Mouse (Mus musculus) ES-E14 (cell line): Measurements from ENCODE around the gene Med20. TPM values are rescaled to one million over a fixed set of nuclear protein-coding genes. Genes with fewer than 3 reads are reported as not detected.
"Not testable (repeated sequence)": the region's sequence is repeated elsewhere in the genome, so short reads cannot be mapped to it uniquely, and the experiment has no call there.

ENCODE experiments used
- DNase-seq: peaks from one replicate; pipeline ENCODE4 v3.0.0-alpha.2; 2013; ENCODE audit warnings: low read depth, low spot score
- H3K27ac ChIP-seq: 2 replicates; pipeline ENCODE4 v1.5.1; 2012; ENCODE audit warnings: low read depth, mild to moderate bottlenecking, low read length, moderate library complexity, mixed read lengths; ENCODE audit not compliant: poor library complexity, insufficient read depth, severe bottlenecking
- H3K36me3 ChIP-seq: 2 replicates; pipeline ENCODE4 v1.6.1; 2012; ENCODE audit warnings: mild to moderate bottlenecking, low read length, moderate library complexity, mixed read lengths; ENCODE audit not compliant: control insufficient read depth, poor library complexity, insufficient read depth, severe bottlenecking
- H3K4me1 ChIP-seq, 2 experiments: fragments of 150-350 bp in 1 of 2; sonication (generic) in 1 of 2; 2 replicates each; pipeline ENCODE4 v1.6.1; 2012; ENCODE audit warnings: low read length in 2 of 2, mild to moderate bottlenecking in 1 of 2, mixed read lengths in 1 of 2; ENCODE audit not compliant: control insufficient read depth in 2 of 2, insufficient read depth in 2 of 2, poor library complexity in 1 of 2
- H3K4me3 ChIP-seq, 2 experiments: fragments of 150-350 bp in 1 of 2; sonication (generic) in 1 of 2; 2 replicates each; pipeline ENCODE4 v1.5.1; 2012; ENCODE audit warnings: low read length in 2 of 2, low read depth in 1 of 2, mild to moderate bottlenecking in 1 of 2, mixed read lengths in 1 of 2; ENCODE audit not compliant: insufficient read depth in 1 of 2, poor library complexity in 1 of 2, severe bottlenecking in 1 of 2
- H3K9ac ChIP-seq: 2 replicates; pipeline ENCODE4 v1.6.1; 2012; ENCODE audit warnings: low read depth, mild to moderate bottlenecking, low read length, mixed read lengths; ENCODE audit not compliant: poor library complexity, insufficient read depth, severe bottlenecking
- H3K9me3 ChIP-seq: fragments of 150-350 bp; sonication (generic); 2 replicates; pipeline ENCODE4 v1.6.1; 2012; ENCODE audit warnings: low read depth, mild to moderate bottlenecking, low read length; ENCODE audit not compliant: control insufficient read depth, insufficient read depth
- CHD2 ChIP-seq: IDR thresholded peaks from 2 replicates; pipeline ENCODE4 v1.6.1; 2014; ENCODE audit warnings: mild to moderate bottlenecking, low read depth, low read length, inconsistent platforms
- HCFC1 ChIP-seq: IDR thresholded peaks from 2 replicates; pipeline ENCODE4 v1.6.1; 2012; ENCODE audit warnings: low read length, inconsistent platforms, borderline replicate concordance; ENCODE audit not compliant: insufficient read depth
- MAFK ChIP-seq: IDR thresholded peaks from 2 replicates; pipeline ENCODE4 v1.6.1; 2014; ENCODE audit warnings: mild to moderate bottlenecking, low read depth, low read length, inconsistent platforms; ENCODE audit not compliant: insufficient read depth
- ZC3H11A ChIP-seq: IDR thresholded peaks from 2 replicates; pipeline ENCODE4 v1.6.1; 2012; ENCODE audit warnings: low read depth, mild to moderate bottlenecking, inconsistent platforms, low read length, borderline replicate concordance
- ZNF384 ChIP-seq: IDR thresholded peaks from 2 replicates; pipeline ENCODE4 v1.6.1; 2012; ENCODE audit warnings: low read depth, low read length, inconsistent platforms
- in situ Hi-C, 2 experiments: fragments of 600-800 bp; cut with MboI; formaldehyde crosslinking; loops; one replicate each; pipeline ENCODE4 v1.15.1; 2025; ENCODE audit warnings: low sequenced_read_pairs in 2 of 2, inconsistent platforms in 1 of 2; ENCODE audit not compliant: unreplicated experiment in 2 of 2
- total RNA-seq: library from RNA; depleted of rRNA; stranded (reverse); fragments of 300-350 nt; gene quantifications from 2 replicates; pipeline ENCODE4 v1.2.3, GENCODE M21; 2012

Gene Med20
- total RNA-seq, 1 experiment = 43.4 TPM

DNA sequence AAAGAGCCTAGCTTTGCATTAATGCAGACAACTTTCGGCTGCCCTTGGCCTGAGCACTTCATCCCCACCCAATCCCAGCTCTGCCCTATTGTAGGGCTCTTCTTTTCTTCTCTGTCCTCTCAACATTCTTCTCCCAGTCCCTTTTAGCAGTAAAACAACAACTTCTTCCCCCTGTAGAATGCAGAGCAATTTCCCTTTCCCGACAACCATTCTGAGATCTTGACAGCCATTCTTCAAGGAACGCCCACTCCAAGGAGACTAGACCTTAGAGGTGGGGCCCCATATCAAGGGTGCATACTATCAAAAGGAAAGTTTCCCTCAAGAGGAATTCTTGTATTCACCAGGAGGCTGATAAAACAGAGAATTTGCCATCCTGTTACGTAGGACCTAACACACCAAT is 37.6 kb downstream of the Med20 start:
- TF ChIP-seq ZC3H11A = no peak
- no peak for TF ChIP-seq MAFK
- TF ChIP-seq HCFC1 = no peak
- no peak for TF ChIP-seq CHD2
- TF ChIP-seq ZNF384 = no peak
- no peak overlapping the region for H3K4me3 ChIP-seq
- H3K36me3 ChIP-seq = no peaks in the 10 kb centered on the region
- H3K9ac ChIP-seq = no peak overlapping the region
- in situ Hi-C loops = no loop called here
- peak overlapping the region; percentile 27; the same call in 1 of the 2 replicates for H3K27ac ChIP-seq
- DNase-seq = peak; percentile 56
- peaks cover 3% of the 10 kb centered on the region in 2 experiments; a peak in 1 of 4 replicates for H3K4me1 ChIP-seq
- H3K9me3 ChIP-seq = no peaks in the 10 kb centered on the region

DNA sequence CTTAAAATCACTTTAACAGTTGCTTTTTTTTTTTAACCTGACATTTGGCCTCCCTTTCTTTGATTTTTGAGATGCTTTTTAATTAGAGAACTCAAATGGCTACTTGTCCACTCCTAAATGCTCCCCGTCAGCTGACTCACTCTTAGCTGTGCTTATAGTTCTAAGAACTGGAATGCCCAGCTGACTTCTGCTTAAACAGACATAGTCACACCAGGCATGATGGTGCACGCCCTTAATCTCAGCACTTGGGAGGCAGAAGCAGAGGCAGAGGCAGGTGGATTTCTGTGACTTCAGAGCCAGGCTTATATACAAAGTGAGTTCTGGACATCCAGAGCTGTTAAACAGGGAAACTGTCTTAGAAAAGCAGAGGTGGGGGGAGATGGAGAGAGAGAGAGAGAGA is 40.6 kb downstream of the Med20 start:
- H3K9me3 ChIP-seq = no peaks in the 10 kb centered on the region
- no peak overlapping the region for H3K4me3 ChIP-seq
- no peaks in the 10 kb centered on the region for H3K36me3 ChIP-seq
- no peak for TF ChIP-seq ZNF384
- TF ChIP-seq ZC3H11A = no peak
- TF ChIP-seq CHD2 = no peak
- no peak for TF ChIP-seq HCFC1
- no peak for TF ChIP-seq MAFK
- in situ Hi-C loops = no loop called here
- H3K4me1 ChIP-seq = peaks cover 3 to 4% of the 10 kb centered on the region in 2 experiments; a peak in 3 of 4 replicates
- DNase-seq = no peak
- no peak overlapping the region for H3K27ac ChIP-seq
- no peak overlapping the region for H3K9ac ChIP-seq

DNA sequence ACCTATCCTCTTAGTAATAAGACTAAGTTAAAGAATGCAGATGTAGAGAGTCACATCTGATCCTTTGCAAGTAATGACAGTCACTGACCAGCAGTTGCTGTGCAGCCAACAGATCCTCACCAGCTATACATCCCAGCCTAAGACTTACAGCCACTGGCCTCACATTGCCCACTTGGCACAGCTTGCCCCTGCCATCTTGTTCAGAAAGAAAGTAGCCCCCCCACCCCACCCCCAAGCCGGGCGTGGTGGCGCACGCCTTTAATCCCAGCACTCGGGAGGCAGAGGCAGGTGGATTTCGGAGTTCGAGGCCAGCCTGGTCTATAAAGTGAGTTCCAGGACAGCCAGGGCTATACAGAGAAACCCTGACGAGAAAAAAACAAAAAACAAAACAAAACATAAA is 43.0 kb downstream of the Med20 start:
- H3K36me3 ChIP-seq, in situ Hi-C loops, H3K9me3 ChIP-seq, H3K9ac ChIP-seq, DNase-seq, H3K4me1 ChIP-seq, H3K4me3 ChIP-seq, H3K27ac ChIP-seq: not testable (repeated sequence)

DNA sequence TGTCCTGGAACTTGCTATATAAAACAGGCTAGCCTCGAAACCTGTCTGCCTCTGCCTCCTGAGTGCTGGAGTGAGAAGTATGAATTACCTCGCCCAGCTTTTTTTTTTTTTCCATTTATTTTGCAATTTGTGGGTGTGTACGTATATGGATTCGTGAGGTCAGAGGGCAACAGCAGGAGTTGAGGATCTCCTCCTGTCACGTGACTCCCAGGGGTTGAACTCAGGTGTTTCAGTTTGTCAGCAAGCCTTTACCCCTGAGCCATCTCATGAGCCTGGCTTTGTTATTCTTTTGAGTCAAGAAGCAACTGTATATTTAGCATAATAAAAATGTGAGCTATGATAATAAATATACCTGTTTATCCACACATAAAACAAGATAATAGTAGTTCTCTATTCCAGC is 44.3 kb downstream of the Med20 start:
- Histone ChIP-seq H3K27ac (no peak overlapping the region), H3K4me3 (no peak overlapping the region), H3K9me3 (no peaks in the 10 kb centered on the region), H3K4me1 (peaks cover 2 to 4% of the 10 kb centered on the region in 2 experiments; a peak in 3 of 4 replicates), H3K9ac (no peak overlapping the region), H3K36me3 (no peaks in the 10 kb centered on the region)
- TF ChIP-seq ZNF384 = 0 out of 2 replicates have a peak, but pooled peaks have one; percentile 6
- no peak for TF ChIP-seq HCFC1
- no peak for DNase-seq
- in situ Hi-C loops = no loop called here

DNA sequence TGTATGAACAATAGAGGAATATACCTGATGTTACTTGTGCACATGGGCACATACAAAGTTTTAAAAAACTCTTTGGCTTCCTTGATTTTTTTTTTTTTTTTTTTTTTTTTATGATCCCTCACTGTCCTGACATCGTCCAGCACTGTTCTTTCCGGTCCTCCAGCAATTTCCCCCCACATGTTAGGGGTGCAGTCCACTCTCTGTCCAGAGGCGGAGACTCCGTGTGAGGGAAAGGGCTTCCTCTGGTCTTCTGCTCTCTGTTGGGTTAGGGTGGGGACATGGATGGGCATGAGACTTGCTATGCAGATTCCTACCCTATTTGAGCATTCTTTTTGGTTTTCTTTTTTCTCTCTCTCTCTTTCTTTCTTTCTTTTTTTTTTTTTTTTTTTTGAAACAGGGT is 46.5 kb downstream of the Med20 start:
- peaks cover 3 to 4% of the 10 kb centered on the region in 2 experiments; a peak in 2 of 4 replicates for H3K4me1 ChIP-seq
- H3K36me3 ChIP-seq = no peaks in the 10 kb centered on the region
- in situ Hi-C loops = no loop called here
- no peaks in the 10 kb centered on the region for H3K9me3 ChIP-seq
- no peak overlapping the region for H3K4me3 ChIP-seq
- no peak overlapping the region for H3K9ac ChIP-seq
- DNase-seq = no peak
- no peak overlapping the region for H3K27ac ChIP-seq
- TF ChIP-seq ZNF384 (0 out of 2 replicates have a peak, but pooled peaks have one; percentile 52), MAFK (no peak)
